Mouse (Mus musculus) embryonic facial prominence, embryonic 11.5 days (tissue): ENCODE results near the gene Atg14. TPM values are rescaled to one million over a fixed set of nuclear protein-coding genes. Genes with fewer than 3 reads are reported as not detected.

ENCODE experiments used
- ATAC-seq: fragments of 200-750 bp; cut with Nextera tagmentation; replicated peaks from 2 replicates; pipeline ENCODE4 v1.8.0; 2017; ENCODE audit warnings: low read depth; ENCODE audit not compliant: insufficient number of reproducible peaks, low FRiP score, low TSS enrichment
- DNase-seq: peaks from one replicate; pipeline ENCODE4 v3.0.0-alpha.2; 2015; ENCODE audit warnings: low spot score
- H3K27ac ChIP-seq: fragments of 300-500 bp; sonication (generic); replicated peaks from 2 replicates; pipeline ENCODE4 v1.5.1; 2014; ENCODE audit warnings: mild to moderate bottlenecking, low read depth, low read length, control low read depth
- H3K27me3 ChIP-seq: fragments of 300-500 bp; sonication (generic); 2 replicates; pipeline ENCODE4 v1.6.1; 2014; ENCODE audit warnings: mild to moderate bottlenecking, low read length, moderate library complexity, mixed read lengths; ENCODE audit not compliant: control insufficient read depth, insufficient read depth
- H3K36me3 ChIP-seq: fragments of 300-500 bp; sonication (generic); replicated peaks from 2 replicates; pipeline ENCODE4 v1.6.1; 2014; ENCODE audit warnings: low read depth, mild to moderate bottlenecking, low read length, moderate library complexity, mixed read lengths; ENCODE audit not compliant: control insufficient read depth, insufficient read depth
- H3K4me1 ChIP-seq: fragments of 300-500 bp; sonication (generic); 2 replicates; pipeline ENCODE4 v1.6.1; 2014; ENCODE audit warnings: low read length, mixed read lengths; ENCODE audit not compliant: control insufficient read depth, insufficient read depth
- H3K4me2 ChIP-seq: fragments of 300-500 bp; sonication (generic); 2 replicates; pipeline ENCODE4 v1.6.1; 2014; ENCODE audit warnings: low read depth, mild to moderate bottlenecking, control low read depth, low read length, moderate library complexity
- H3K4me3 ChIP-seq: fragments of 300-500 bp; sonication (generic); 2 replicates; pipeline ENCODE4 v1.5.1; 2014; ENCODE audit warnings: low read depth, low read length, control low read depth
- H3K9ac ChIP-seq: fragments of 300-500 bp; sonication (generic); replicated peaks from 2 replicates; pipeline ENCODE4 v1.6.1; 2014; ENCODE audit warnings: mild to moderate bottlenecking, control low read depth, low read length
- H3K9me3 ChIP-seq: fragments of 300-500 bp; sonication (generic); replicated peaks from 2 replicates; pipeline ENCODE4 v1.6.1; 2016; ENCODE audit warnings: mild to moderate bottlenecking, low read length, inconsistent platforms, mixed read lengths; ENCODE audit not compliant: control insufficient read depth
- WGBS: fragments of 180-500 bp; shearing (Covaris S2); extraction: QIAGEN DNeasy Blood & Tissue Kit; methylation state at CpG from one replicate; pipeline ENCODE4 v1.1.7; 2014; 5-methylcytosine and 5-hydroxymethylcytosine counted together
- polyA plus RNA-seq: library from polyadenylated mRNA; unstranded; fragments of >200 nt; fragmentation: Nextera tagmentation; extraction: Ambion mirVana; gene quantifications from 2 replicates; pipeline ENCODE4 v1.2.1, GENCODE M21; 2014

The Atg14 gene
- polyA plus RNA-seq, 1 experiment from 2014 or later = 18.9 TPM

DNA sequence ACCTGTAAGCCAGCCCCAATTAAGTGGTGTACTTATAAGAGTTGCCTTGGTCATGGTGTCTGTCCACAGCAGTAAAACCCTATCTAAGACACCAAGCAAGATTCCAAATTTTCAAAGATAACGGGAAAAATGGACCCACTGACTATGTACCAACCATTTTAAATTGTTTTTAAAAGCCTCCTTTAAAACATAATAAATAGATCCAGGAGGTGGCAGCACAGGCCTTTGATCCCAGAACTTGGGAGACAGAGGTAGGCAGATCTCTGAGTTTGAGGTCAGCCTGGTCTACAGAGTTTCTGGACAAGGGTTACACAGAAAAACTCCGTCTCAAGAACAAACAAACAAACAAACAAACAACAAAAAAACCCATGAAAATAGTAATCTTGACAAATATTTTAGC lies 11.2 kb upstream of the Atg14 start:
- DNase-seq (peak; percentile 39), ATAC-seq (no peak)
- no peak overlapping the region for H3K9ac ChIP-seq
- WGBS = 70% methylated on average over 2 of the region's 2 CpGs
- H3K36me3 ChIP-seq = no peaks in the 10 kb centered on the region
- H3K4me1 ChIP-seq = no peaks in the 10 kb centered on the region
- H3K27me3 ChIP-seq = no peaks in the 10 kb centered on the region
- no peak overlapping the region for H3K4me3 ChIP-seq
- no peak overlapping the region for H3K4me2 ChIP-seq
- no peak overlapping the region for H3K27ac ChIP-seq
- H3K9me3 ChIP-seq = no peaks in the 10 kb centered on the region

DNA sequence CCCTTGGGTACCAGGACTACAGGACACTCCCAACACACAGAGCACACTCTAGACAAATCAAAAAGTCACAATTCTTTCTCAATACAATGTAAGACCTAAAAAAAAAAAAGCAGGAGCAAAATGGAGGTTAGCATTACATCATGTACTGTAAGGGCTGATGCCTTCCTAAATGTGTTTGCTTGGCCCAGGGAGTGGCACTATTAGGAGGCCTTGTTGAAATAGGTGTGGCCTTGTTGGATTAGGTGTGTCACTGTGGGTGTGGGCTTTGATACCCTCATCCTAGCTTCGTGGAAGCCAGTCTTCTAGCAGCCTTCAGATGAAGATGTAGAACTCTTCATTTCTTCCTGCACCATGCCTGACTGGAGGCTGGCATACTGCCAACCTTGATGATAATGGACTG lies 10.8 kb upstream of the Atg14 start:
- Histone ChIP-seq H3K36me3 (no peaks in the 10 kb centered on the region), H3K4me1 (no peaks in the 10 kb centered on the region), H3K9ac (no peak overlapping the region), H3K4me2 (no peak overlapping the region), H3K27ac (no peak overlapping the region), H3K27me3 (no peaks in the 10 kb centered on the region), H3K4me3 (no peak overlapping the region), H3K9me3 (no peaks in the 10 kb centered on the region)
- DNase-seq (no peak), ATAC-seq (no peak)
- 54% methylated on average over 1 of the region's 1 CpGs for WGBS

DNA sequence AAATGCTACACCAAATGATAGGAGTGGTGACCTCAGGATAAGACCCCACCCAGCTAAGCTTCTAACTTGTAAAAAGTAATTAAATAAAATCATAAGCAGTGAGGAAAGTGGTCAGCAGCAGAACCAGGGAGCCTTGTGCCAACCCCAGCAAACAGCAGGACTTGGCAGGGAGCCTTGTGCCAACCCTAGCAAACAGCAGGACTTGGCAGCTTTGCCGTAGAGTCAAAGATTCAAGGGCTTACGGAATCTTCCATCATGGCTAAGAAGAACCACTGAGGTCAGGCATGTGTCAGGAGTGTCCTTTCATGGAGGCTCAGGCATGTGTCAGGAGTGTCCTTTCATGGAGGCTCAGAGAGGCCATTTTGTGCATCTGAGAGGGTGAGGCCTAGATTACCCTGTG lies 7.6 kb upstream of the Atg14 start:
- H3K9me3 ChIP-seq = no peaks in the 10 kb centered on the region
- no peaks in the 10 kb centered on the region for H3K4me1 ChIP-seq
- no peak for DNase-seq
- no peaks in the 10 kb centered on the region for H3K27me3 ChIP-seq
- no peak overlapping the region for H3K4me2 ChIP-seq
- H3K4me3 ChIP-seq = no peak overlapping the region
- H3K36me3 ChIP-seq = no peaks in the 10 kb centered on the region
- WGBS = 94% methylated on average over 2 of the region's 2 CpGs
- no peak for ATAC-seq
- no peak overlapping the region for H3K27ac ChIP-seq
- H3K9ac ChIP-seq = no peak overlapping the region

DNA sequence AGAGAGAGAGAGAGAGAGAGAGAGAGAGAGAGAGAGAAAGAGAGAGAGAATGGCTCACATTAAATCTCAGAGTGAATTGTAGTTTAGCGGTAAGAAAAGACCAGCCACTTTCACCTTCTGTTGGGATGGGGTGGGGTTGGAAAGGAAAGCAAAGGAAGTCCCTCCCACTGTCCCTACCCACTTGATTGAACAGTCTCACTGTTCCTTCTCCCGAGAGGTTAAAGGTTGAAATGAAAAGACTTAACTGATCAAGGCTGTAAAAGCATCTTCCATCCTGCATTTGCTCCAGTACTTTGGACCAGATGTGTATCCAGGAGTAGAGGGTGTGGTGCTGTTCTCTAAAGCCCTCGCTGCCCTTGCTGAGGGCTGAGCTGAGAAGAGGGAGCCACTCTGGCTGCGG lies 6.2 kb upstream of the Atg14 start:
- Histone ChIP-seq H3K4me2 (no peak overlapping the region), H3K36me3 (no peaks in the 10 kb centered on the region), H3K27me3 (no peaks in the 10 kb centered on the region), H3K4me3 (no peak overlapping the region), H3K9ac (no peak overlapping the region), H3K4me1 (no peaks in the 10 kb centered on the region), H3K27ac (no peak overlapping the region), H3K9me3 (no peaks in the 10 kb centered on the region)
- ATAC-seq (no peak), DNase-seq (no peak)
- WGBS = 53% methylated on average over 4 of the region's 4 CpGs

DNA sequence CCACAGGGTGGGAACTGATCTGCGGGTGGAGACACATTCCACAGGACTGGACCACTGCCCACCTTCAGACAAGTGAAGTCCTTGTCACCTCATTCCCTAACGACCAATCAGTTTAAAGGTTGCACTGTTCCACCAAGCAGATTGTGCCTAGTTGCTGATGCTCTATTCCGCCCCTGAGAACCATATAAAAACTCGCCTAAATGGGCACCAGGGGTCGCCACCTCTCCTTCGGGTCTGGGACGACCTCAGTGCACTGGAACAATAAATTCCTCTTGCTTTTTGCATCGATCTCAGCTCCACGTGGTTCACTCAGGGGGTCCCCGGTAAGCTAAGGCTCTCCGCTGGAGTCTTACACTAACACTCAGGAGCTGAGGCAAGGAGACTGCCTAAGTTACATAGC lies 4.3 kb upstream of the Atg14 start:
- H3K4me3 ChIP-seq = no peak overlapping the region
- H3K27me3 ChIP-seq = no peaks in the 10 kb centered on the region
- no peaks in the 10 kb centered on the region for H3K9me3 ChIP-seq
- H3K4me1 ChIP-seq = no peaks in the 10 kb centered on the region
- H3K9ac ChIP-seq = no peak overlapping the region
- DNase-seq = no peak
- WGBS = 74% methylated on average over 11 of the region's 11 CpGs
- ATAC-seq = no peak
- H3K4me2 ChIP-seq = no peak overlapping the region
- no peak overlapping the region for H3K27ac ChIP-seq
- H3K36me3 ChIP-seq = no peaks in the 10 kb centered on the region

DNA sequence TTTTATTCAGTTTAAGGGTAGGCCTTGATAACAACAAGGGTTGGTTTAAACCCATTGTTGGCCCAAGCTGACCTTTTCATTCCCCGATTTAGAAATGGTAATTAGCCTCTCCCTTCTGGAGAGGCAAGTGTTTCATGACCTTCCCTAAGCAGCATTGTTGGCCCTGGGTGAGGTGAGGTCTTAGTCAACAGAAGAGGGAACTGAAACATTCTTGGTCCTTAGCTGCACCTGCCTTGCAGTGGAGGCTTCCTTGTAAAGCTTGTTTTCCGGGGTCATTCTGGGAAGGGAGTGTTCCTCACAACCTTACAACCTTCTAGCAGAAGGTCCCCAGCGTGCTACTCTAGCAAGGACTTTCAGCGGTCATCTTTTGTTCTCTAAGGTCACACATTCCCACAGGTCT lies 2.3 kb upstream of the Atg14 start:
- no peak for ATAC-seq
- WGBS = 75% methylated on average over 4 of the region's 4 CpGs
- no peak for DNase-seq
- no peak overlapping the region for H3K4me3 ChIP-seq
- H3K4me1 ChIP-seq = no peaks in the 10 kb centered on the region
- no peaks in the 10 kb centered on the region for H3K27me3 ChIP-seq
- no peak overlapping the region for H3K4me2 ChIP-seq
- no peak overlapping the region for H3K27ac ChIP-seq
- H3K9me3 ChIP-seq = no peaks in the 10 kb centered on the region
- H3K36me3 ChIP-seq = no peaks in the 10 kb centered on the region
- H3K9ac ChIP-seq = no peak overlapping the region

DNA sequence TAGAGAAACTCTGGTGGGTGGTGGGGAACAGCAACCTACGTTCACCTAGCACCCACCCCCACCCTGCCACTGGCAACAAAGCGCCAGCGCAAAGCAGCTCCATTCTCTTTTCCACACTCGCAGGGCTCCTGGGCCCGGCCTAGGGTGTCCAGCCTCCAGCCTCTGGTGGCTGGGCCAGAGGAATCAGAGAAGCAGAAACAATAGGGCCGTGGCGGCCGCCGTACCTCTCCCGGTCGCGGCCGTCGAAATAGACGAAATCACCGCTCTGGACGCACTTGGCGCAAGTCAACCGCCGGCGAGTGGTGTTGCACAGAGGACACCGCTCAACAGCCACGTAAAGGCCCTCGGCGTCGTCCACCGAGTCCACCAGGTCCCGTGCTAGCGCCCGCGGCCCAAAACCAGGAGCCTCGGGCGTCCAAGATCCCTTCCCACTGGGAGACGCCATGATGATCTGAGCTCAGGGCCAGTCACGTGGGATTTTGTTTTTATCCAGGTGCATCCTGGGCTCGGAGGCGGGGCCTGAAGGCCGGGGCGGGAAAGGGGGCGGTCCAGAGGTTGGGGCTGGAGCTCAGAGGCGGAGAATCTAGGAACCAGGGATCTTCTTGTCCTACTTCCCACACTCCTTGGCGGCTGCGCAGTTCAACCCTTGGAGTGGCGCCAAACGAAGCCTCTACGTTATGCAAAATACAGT lies 2.3 kb downstream of the Atg14 start:
- Histone ChIP-seq H3K27me3 (no peaks in the 10 kb centered on the region), H3K36me3 (no peaks in the 10 kb centered on the region), H3K4me2 (peak overlapping the region; percentile 46), H3K4me1 (no peaks in the 10 kb centered on the region), H3K9me3 (no peaks in the 10 kb centered on the region), H3K9ac (peak overlapping the region; percentile 74), H3K27ac (no peak overlapping the region), H3K4me3 (peak overlapping the region; percentile 79)
- under 1% methylated on average over 46 of the region's 46 CpGs for WGBS
- DNase-seq (peak; percentile 98), ATAC-seq (peak; percentile 98)

DNA sequence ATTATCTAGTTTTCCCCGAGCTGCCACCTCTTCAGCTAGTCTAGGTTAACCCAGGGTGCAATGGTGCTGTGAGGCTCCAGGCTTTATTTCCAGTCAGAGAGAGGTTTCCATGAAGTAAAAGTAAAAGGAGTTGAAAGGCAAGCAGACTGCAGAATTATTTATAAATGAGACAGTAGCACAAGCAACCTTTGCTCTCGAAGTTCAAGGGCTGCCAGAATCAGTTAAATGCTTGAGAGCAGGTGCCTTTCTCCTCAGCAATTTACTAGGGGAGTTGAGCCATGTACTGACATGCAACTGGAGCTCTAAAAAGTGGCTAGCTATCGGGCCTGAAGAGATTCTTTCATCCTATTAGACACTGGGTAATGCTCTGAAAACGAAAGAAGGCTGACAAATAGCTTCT lies 7.3 kb downstream of the Atg14 start:
- DNase-seq = no peak
- WGBS = 85% methylated on average over 4 of the region's 4 CpGs
- no peaks in the 10 kb centered on the region; the same call in 1 of the 2 replicates for H3K36me3 ChIP-seq
- H3K4me2 ChIP-seq = no peak overlapping the region
- H3K27me3 ChIP-seq = no peaks in the 10 kb centered on the region
- H3K27ac ChIP-seq = no peak overlapping the region
- no peaks in the 10 kb centered on the region for H3K4me1 ChIP-seq
- H3K9ac ChIP-seq = no peak overlapping the region
- H3K4me3 ChIP-seq = no peak overlapping the region
- ATAC-seq = no peak
- H3K9me3 ChIP-seq = no peaks in the 10 kb centered on the region
